Mouse (Mus musculus) megakaryocyte, embryonic 14.5 days (primary cell): ENCODE measurements around the gene Hbb-bt.

Experiments
- FLI1 ChIP-seq: IDR thresholded peaks from 2 replicates; pipeline ENCODE4 v1.6.1; 2012; ENCODE audit warnings: low read length, inconsistent platforms, mixed read lengths
- GATA1 ChIP-seq: IDR thresholded peaks from 3 replicates; pipeline ENCODE4 v1.6.1; 2012; ENCODE audit warnings: mixed read lengths, low read length, inconsistent platforms, borderline replicate concordance

GRCm38 (mm10) chr7:103824597-103824996, 10.8 kb upstream of the Hbb-bt start:
- no peak for TF ChIP-seq FLI1
- TF ChIP-seq GATA1 = no peak
